Mouse (Mus musculus): ENCODE data around the gene Slc2a2.

Slc2a2 gene

DNA sequence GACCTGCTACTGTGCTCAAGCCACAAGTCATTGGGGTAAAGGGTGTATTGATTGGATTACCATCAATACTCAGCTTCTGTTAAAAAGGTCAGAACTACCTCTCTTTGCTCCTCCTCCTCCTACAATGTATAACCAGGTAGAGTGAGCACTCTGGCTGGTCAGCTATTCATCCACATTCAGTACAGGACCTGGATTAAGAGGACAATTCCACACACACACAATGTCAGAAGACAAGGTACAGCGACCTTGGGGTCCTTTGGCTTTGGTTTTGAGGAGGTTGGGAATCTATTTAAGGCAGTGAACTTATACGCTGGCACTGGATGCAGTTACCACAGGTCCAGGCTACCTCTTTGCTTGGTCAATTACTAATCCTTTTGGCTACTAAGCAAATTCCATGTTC is at the start of gene Slc2a2:
Slc2a2 (plus strand) TSS at position 107 of the 400 bp plus-strand sequence.
- DNase-seq (ENCODE audit: low spot score) = no peak

DNA sequence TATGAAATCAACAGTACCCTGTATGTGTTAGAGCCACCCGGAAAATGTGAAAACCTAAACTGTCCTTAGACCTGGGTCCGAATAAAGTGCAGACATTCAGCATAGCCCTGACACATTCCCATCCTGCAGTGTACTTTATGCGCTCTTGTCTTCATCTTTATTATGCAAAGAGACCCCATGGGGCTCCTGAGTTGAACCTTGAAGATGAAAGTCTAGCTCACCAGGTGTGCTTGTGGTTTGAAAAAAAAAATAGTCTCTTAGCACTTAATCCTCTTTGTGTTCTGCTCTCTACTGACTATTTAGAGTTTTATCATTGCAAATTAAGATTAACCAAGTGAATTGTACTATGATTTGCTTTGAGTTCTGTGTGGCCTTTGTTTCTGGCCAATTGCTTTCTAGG is 45.1 kb upstream of the Slc2a2 start:
- no peak for DNase-seq (ENCODE audit: low spot score)

- DNase-seq (ENCODE audit: low spot score) = no peak
These were observed 44.7 kb upstream of the Slc2a2 start for GRCm38 (mm10) chr3:28653043-28653442.

DNA sequence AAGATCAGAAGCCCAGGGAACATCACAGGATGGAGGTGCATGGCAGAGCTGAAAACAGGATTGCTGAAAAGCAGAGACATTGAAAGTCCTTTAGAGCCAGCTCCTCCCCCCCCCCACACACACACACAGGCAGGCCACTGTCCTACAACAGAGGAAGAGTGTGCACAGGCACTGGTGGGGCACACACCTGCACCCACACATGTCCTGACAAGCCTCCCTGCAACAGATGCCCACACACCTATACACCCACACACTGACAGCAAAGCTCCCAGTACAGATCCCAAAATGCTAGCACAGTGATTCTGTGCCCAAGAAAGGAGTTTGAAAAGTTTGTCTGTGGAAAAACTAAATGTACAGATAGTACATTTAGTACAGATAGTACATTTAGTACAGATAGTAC is 43.0 kb upstream of the Slc2a2 start:
- no peak for DNase-seq (ENCODE audit: low spot score)

GRCm38 (mm10) chr3:28658349-28658748 is 39.4 kb upstream of the Slc2a2 start:
- DNase-seq (ENCODE audit: low spot score) = no peak

- DNase-seq (ENCODE audit: low spot score) = no peak
These were observed 16.9 kb upstream of the Slc2a2 start for GRCm38 (mm10) chr3:28680851-28681250.

- no peak for DNase-seq (ENCODE audit: low spot score)
These were observed 15.8 kb upstream of the Slc2a2 start for GRCm38 (mm10) chr3:28681866-28682265.

- no peak for DNase-seq (ENCODE audit: low spot score)
These were observed 15.3 kb upstream of the Slc2a2 start for GRCm38 (mm10) chr3:28682411-28682810.

- no peak for DNase-seq (ENCODE audit: low spot score)
These were observed 12.2 kb upstream of the Slc2a2 start for GRCm38 (mm10) chr3:28685510-28685909.

DNA sequence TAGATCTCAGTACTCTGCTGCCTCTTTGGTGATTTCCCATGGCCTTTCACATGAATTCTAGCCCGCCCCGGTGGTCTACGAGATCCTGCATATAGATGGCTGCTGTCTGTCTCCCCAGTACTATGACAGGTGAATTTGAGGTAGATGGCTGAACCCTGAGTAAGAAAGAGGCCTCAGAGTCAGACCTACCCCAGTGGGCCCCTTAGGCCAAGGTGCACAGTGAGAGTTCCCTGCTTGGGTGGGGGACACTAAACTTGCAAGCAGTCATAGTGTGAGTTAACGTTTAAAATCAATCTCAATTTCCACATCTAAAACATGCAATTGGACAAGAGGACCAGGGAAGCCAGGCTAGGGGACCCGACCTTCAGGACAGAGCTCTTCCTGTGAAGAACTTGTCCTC is 2.9 kb upstream of the Slc2a2 start:
- DNase-seq (ENCODE audit: low spot score) = no peak

GRCm38 (mm10) chr3:28695608-28696007 is 2.1 kb upstream of the Slc2a2 start:
- no peak for DNase-seq (ENCODE audit: low spot score)

GRCm38 (mm10) chr3:28696162-28696561 is 1.5 kb upstream of the Slc2a2 start:
- DNase-seq (ENCODE audit: low spot score) = no peak

GRCm38 (mm10) chr3:28699601-28700000 is 1.9 kb downstream of the Slc2a2 start:
- DNase-seq (ENCODE audit: low spot score) = no peak

- no peak for DNase-seq (ENCODE audit: low spot score)
These were observed 7.9 kb downstream of the Slc2a2 start for GRCm38 (mm10) chr3:28705522-28706137.

DNA sequence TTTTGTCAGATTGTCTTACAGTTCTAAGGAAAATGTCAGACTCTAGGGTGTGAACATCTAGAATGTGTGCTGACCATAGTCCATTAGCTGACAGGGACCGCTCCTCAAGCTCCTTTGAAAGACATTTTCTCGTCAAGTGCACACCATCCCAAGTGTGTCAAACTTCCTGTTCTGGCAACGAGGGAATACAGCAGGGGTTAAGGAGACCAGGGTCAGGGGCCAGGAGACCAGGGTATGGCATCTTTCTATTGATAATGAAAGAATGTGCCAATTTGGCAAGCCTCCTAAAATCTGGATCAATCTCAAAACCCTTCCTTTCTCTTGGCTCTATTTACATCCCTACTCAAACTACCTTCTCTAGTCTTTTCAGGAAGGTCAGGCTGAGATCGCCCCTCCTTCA is 9.0 kb downstream of the Slc2a2 start:
- DNase-seq (ENCODE audit: low spot score) = no peak

GRCm38 (mm10) chr3:28709740-28710139 is 12.0 kb downstream of the Slc2a2 start:
- no peak for DNase-seq (ENCODE audit: low spot score)

- DNase-seq (ENCODE audit: low spot score) = no peak
These were observed 16.4 kb downstream of the Slc2a2 start for GRCm38 (mm10) chr3:28713913-28714698.

DNA sequence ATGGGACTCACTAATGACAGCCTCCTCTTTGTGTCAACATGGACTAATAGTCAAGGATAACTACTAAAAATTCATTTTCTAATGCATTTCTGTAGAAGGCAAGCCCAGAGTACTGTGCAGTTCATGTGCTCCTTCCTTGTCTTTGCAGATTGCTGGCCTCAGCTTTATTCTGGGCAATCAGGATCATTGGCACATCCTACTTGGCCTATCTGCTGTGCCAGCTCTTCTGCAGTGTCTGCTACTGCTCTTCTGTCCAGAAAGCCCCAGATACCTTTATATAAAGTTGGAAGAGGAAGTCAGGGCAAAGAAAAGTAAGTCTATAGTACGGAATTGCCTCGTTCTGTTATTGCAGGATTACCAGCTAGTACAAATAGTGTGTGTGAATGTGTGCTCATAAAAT is 20.8 kb downstream of the Slc2a2 start:
- DNase-seq (ENCODE audit: low spot score) = no peak

- no peak for DNase-seq (ENCODE audit: low spot score)
These were observed 23.5 kb downstream of the Slc2a2 start for GRCm38 (mm10) chr3:28721218-28721617.

- DNase-seq (ENCODE audit: low spot score) = no peak
These were observed 24.1 kb downstream of the Slc2a2 start for GRCm38 (mm10) chr3:28721838-28722237.

- DNase-seq (ENCODE audit: low spot score) = no peak
These were observed 24.8 kb downstream of the Slc2a2 start for GRCm38 (mm10) chr3:28722531-28722930.

DNA sequence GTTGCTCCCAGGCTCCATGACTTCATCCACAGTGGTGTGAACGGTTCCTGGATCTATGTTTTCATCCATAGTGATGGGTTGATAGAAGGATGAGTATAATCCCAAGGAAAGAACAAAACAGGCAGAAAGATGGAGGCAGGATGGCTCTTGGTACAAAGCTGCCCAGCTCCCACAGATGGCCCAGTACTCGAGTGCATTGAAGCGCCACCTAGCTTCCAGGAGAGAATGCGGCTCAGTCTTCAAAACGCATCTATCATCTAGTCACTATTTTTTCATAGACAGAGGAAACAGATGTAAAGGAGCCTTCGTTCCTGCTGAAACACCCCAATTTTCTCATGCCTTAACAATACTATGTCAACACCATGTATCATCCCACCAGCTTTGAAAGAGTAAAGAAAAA is 25.8 kb downstream of the Slc2a2 start:
- no peak for DNase-seq (ENCODE audit: low spot score)

DNA sequence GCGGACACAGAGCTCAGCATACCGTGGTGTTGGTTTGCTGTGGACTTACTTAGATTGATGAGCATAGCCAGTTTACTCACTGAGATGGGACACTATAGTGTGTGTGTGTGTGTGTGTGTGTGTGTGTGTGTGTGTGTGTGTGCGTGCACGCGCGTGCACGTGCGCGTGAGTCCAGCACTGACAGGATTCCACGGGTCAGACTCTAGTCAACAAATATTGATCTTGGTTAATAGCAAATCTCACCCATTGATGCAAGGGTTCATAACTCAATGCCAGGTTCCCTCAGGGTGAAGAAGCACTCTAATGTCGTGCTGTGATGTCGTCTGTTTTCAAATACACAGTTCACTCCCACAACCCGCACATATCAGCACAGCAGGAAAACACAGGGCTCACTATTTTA is 27.5 kb downstream of the Slc2a2 start:
- no peak for DNase-seq (ENCODE audit: low spot score)

DNA sequence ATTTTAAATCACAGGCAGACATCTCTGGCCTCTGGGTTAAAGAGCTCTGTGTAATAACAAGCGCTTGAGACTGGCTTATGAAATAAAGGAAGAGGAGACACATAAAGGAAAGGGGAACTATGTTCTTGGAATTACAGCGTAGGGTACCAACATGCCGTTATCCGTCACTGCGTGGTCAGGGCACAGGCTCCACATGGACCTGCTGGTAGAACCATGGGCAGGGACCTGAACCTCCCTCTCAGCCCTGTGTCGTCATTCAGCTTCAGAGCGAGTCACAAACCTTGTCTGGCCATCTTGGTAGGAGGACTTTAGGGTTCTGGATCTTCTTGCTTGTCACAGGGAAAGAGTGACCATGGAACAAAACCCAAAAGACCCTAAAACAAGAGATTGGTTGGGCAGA is 28.7 kb downstream of the Slc2a2 start:
- no peak for DNase-seq (ENCODE audit: low spot score)

Data from urinary bladder, postnatal 10 days (tissue).